Mouse (Mus musculus) heart, postnatal 0 days (tissue): ENCODE results near the gene Btbd16. TPM values are rescaled to one million over a fixed set of nuclear protein-coding genes. Genes with fewer than 3 reads are reported as not detected.

Source experiments
- ATAC-seq: fragments of 200-750 bp; cut with Nextera tagmentation; 2 replicates; pipeline ENCODE4 v1.8.0; 2017; ENCODE audit warnings: low read depth, moderate number of reproducible peaks, moderate library complexity; ENCODE audit not compliant: insufficient read depth
- DNase-seq: peaks from one replicate; pipeline ENCODE4 v3.0.0-alpha.2; 2016; ENCODE audit warnings: low spot score
- H3K27ac ChIP-seq: fragments of 300-500 bp; sonication (generic); 2 replicates; pipeline ENCODE4 v1.5.1; 2014; ENCODE audit warnings: low read depth, mild to moderate bottlenecking
- H3K27me3 ChIP-seq: fragments of 300-500 bp; sonication (generic); 2 replicates; pipeline ENCODE4 v1.6.1; 2014; ENCODE audit warnings: low read length, mixed read lengths; ENCODE audit not compliant: control insufficient read depth, insufficient read depth
- H3K36me3 ChIP-seq: fragments of 300-500 bp; sonication (generic); replicated peaks from 2 replicates; pipeline ENCODE4 v1.6.1; 2014; ENCODE audit warnings: low read length, mixed read lengths; ENCODE audit not compliant: control insufficient read depth, insufficient read depth
- H3K4me1 ChIP-seq: fragments of 300-500 bp; sonication (generic); 2 replicates; pipeline ENCODE4 v1.6.1; 2014; ENCODE audit warnings: antibody characterized with exemption; ENCODE audit not compliant: control insufficient read depth, insufficient read depth
- H3K4me2 ChIP-seq: fragments of 300-500 bp; sonication (generic); 2 replicates; pipeline ENCODE4 v1.6.1; 2014; ENCODE audit warnings: low read depth, mild to moderate bottlenecking, low read length, moderate library complexity
- H3K4me3 ChIP-seq: fragments of 300-500 bp; sonication (generic); 2 replicates; pipeline ENCODE4 v1.5.1; 2014; ENCODE audit warnings: low read depth, low read length
- H3K9ac ChIP-seq: fragments of 300-500 bp; sonication (generic); replicated peaks from 2 replicates; pipeline ENCODE4 v1.6.1; 2014; ENCODE audit warnings: low read depth, low read length, mixed read lengths
- H3K9me3 ChIP-seq: fragments of 300-500 bp; sonication (generic); replicated peaks from 2 replicates; pipeline ENCODE4 v1.6.1; 2016; ENCODE audit warnings: low read length; ENCODE audit not compliant: control insufficient read depth
- CTCF ChIP-seq: IDR thresholded peaks from 2 replicates; pipeline ENCODE4 v1.5.1; 2016; ENCODE audit warnings: antibody characterized with exemption, control low read depth, low read depth
- EP300 ChIP-seq: IDR thresholded peaks from 2 replicates; pipeline ENCODE4 v1.6.1; 2016; ENCODE audit warnings: antibody characterized with exemption, low read depth
- whole genome bisulfite sequencing: fragments of 180-500 bp; shearing (Covaris S2); extraction: QIAGEN DNeasy Blood & Tissue Kit; methylation state at CpG from one replicate; pipeline ENCODE4 v1.1.7; 2014; 5-methylcytosine and 5-hydroxymethylcytosine counted together
- polyA plus RNA-seq: library from polyadenylated mRNA; unstranded; fragments of >200 nt; fragmentation: Nextera tagmentation; extraction: Ambion mirVana; gene quantifications from 2 replicates; pipeline ENCODE4 v1.2.1, GENCODE M21; 2015
- total RNA-seq: library from RNA; depleted of rRNA; stranded (reverse); fragments of >200 nt; gene quantifications from 2 replicates; pipeline ENCODE4 v1.2.3, GENCODE M21; 2014; ENCODE audit warnings: low replicate concordance

The Btbd16 gene
- total and polyA plus RNA-seq, 2 experiments from 2014 or later = 0.25 TPM; not detected in 1

- 0 out of 2 replicates have a peak, but pooled peaks cover 4% of the 10 kb centered on the region for H3K4me1 ChIP-seq
- H3K27me3 ChIP-seq = no peaks in the 10 kb centered on the region
- H3K36me3 ChIP-seq = peaks cover 79% of the 10 kb centered on the region
- 67% methylated on average over 4 of the region's 4 CpGs for WGBS
- TF ChIP-seq EP300 (no peak), CTCF (peak; percentile 25; the same call in 1 of the 2 replicates)
- DNase-seq = no peak
- no peaks in the 10 kb centered on the region for H3K9me3 ChIP-seq
- H3K4me3 ChIP-seq = no peak overlapping the region
- ATAC-seq = no peak
- H3K27ac ChIP-seq = no peak overlapping the region
- H3K4me2 ChIP-seq = no peak overlapping the region
- no peak overlapping the region for H3K9ac ChIP-seq
These were observed 24.7 kb upstream of the Btbd16 start for GRCm38 (mm10) chr7:130749165-130749564.

- 50% methylated on average over 17 of the region's 17 CpGs for WGBS
- H3K4me1 ChIP-seq = 0 out of 2 replicates have a peak, but pooled peaks cover 9% of the 10 kb centered on the region
These were observed 22.9 kb upstream of the Btbd16 start for GRCm38 (mm10) chr7:130750752-130751490.

GRCm38 (mm10) chr7:130751678-130752077 lies 22.2 kb upstream of the Btbd16 start:
- Histone ChIP-seq H3K27me3 (no peaks in the 10 kb centered on the region), H3K36me3 (peaks cover 58% of the 10 kb centered on the region), H3K9ac (no peak overlapping the region), H3K9me3 (no peaks in the 10 kb centered on the region), H3K4me3 (no peak overlapping the region), H3K4me1 (peaks cover 15% of the 10 kb centered on the region), H3K4me2 (no peak overlapping the region), H3K27ac (no peak overlapping the region)
- no peak for DNase-seq
- no peak for TF ChIP-seq CTCF
- no peak for TF ChIP-seq EP300
- WGBS = 67% methylated on average over 9 of the region's 9 CpGs
- no peak for ATAC-seq

More at GRCm38 (mm10) chr7:130750752-130751490, 22.9 kb upstream of the Btbd16 start:
- no peak overlapping the region for H3K27ac ChIP-seq
- peaks cover 65% of the 10 kb centered on the region for H3K36me3 ChIP-seq
- TF ChIP-seq CTCF = no peak
- TF ChIP-seq EP300 = no peak
- no peak overlapping the region for H3K4me3 ChIP-seq
- ATAC-seq (no peak), DNase-seq (no peak)
- no peak overlapping the region for H3K9ac ChIP-seq
- no peaks in the 10 kb centered on the region for H3K27me3 ChIP-seq
- no peaks in the 10 kb centered on the region for H3K9me3 ChIP-seq
- H3K4me2 ChIP-seq = no peak overlapping the region

GRCm38 (mm10) chr7:130754790-130755189 lies 19.1 kb upstream of the Btbd16 start:
- Histone ChIP-seq H3K36me3 (peaks cover 60% of the 10 kb centered on the region), H3K4me3 (no peak overlapping the region), H3K4me2 (no peak overlapping the region), H3K27me3 (no peaks in the 10 kb centered on the region), H3K27ac (no peak overlapping the region; the same call in 1 of the 2 replicates), H3K4me1 (peaks cover 19% of the 10 kb centered on the region), H3K9ac (no peak overlapping the region), H3K9me3 (no peaks in the 10 kb centered on the region)
- ATAC-seq = peak; percentile 58; the same call in 1 of the 2 replicates
- DNase-seq = peak; percentile 54
- TF ChIP-seq EP300 = no peak
- TF ChIP-seq CTCF = peak; percentile 65
- 72% methylated on average over 2 of the region's 2 CpGs for WGBS

GRCm38 (mm10) chr7:130756343-130756835 lies 17.5 kb upstream of the Btbd16 start:
- no peak overlapping the region for H3K4me2 ChIP-seq
- 0 out of 2 replicates have a peak, but pooled peaks have one; percentile 24 for ATAC-seq

More at GRCm38 (mm10) chr7:130756343-130756835, 17.5 kb upstream of the Btbd16 start:
- H3K9ac ChIP-seq = no peak overlapping the region
- no peak overlapping the region for H3K4me3 ChIP-seq
- WGBS = 39% methylated on average over 7 of the region's 7 CpGs
- H3K4me1 ChIP-seq = peaks cover 15% of the 10 kb centered on the region
- TF ChIP-seq EP300 (no peak), CTCF (no peak)
- no peak for DNase-seq
- H3K27me3 ChIP-seq = no peaks in the 10 kb centered on the region
- H3K36me3 ChIP-seq = peaks cover 62% of the 10 kb centered on the region
- H3K27ac ChIP-seq = peak overlapping the region; percentile 71
- no peaks in the 10 kb centered on the region for H3K9me3 ChIP-seq
